Mouse (Mus musculus) midbrain, embryonic 15.5 days (tissue): ENCODE results near the gene Them7. TPM values are rescaled to one million over a fixed set of nuclear protein-coding genes. Genes with fewer than 3 reads are reported as not detected.
A peak's percentile ranks its signal among the peaks of the same experiment; 100 is the strongest.

Experiments
- ATAC-seq: fragments of 200-750 bp; cut with Nextera tagmentation; replicated peaks from 2 replicates; pipeline ENCODE4 v1.8.0; 2017; ENCODE audit warnings: moderate TSS enrichment
- H3K27ac ChIP-seq: fragments of 300-500 bp; sonication (generic); 2 replicates; pipeline ENCODE4 v1.5.1; 2015; ENCODE audit warnings: mild to moderate bottlenecking, inconsistent platforms
- H3K27me3 ChIP-seq: fragments of 300-500 bp; sonication (generic); replicated peaks from 2 replicates; pipeline ENCODE4 v1.6.1; 2015; ENCODE audit warnings: inconsistent platforms
- H3K36me3 ChIP-seq: fragments of 300-500 bp; sonication (generic); replicated peaks from 2 replicates; pipeline ENCODE4 v1.6.1; 2015; ENCODE audit warnings: inconsistent platforms
- H3K4me1 ChIP-seq: fragments of 300-500 bp; sonication (generic); 2 replicates; pipeline ENCODE4 v1.6.1; 2015; ENCODE audit warnings: inconsistent platforms
- H3K4me2 ChIP-seq: fragments of 300-500 bp; sonication (generic); 2 replicates; pipeline ENCODE4 v1.6.1; 2015; ENCODE audit warnings: inconsistent platforms, mild to moderate bottlenecking, moderate library complexity
- H3K4me3 ChIP-seq: fragments of 300-500 bp; sonication (generic); 2 replicates; pipeline ENCODE4 v1.5.1; 2015; ENCODE audit warnings: mild to moderate bottlenecking, inconsistent platforms
- H3K9ac ChIP-seq: fragments of 300-500 bp; sonication (generic); 2 replicates; pipeline ENCODE4 v1.6.1; 2015; ENCODE audit warnings: mild to moderate bottlenecking, inconsistent platforms
- H3K9me3 ChIP-seq: fragments of 300-500 bp; sonication (generic); 2 replicates; pipeline ENCODE4 v1.6.1; 2016; ENCODE audit warnings: inconsistent platforms
- WGBS: fragments of 180-500 bp; shearing (Covaris S2); methylation state at CpG from one replicate; pipeline ENCODE4 v1.1.7; 2015; ENCODE audit warnings: mixed read lengths; 5-methylcytosine and 5-hydroxymethylcytosine counted together
- polyA plus RNA-seq: library from polyadenylated mRNA; unstranded; fragments of >200 nt; fragmentation: Nextera tagmentation; extraction: Ambion mirVana; gene quantifications from 2 replicates; pipeline ENCODE4 v1.2.1, GENCODE M21; 2015

The Them7 gene
- polyA plus RNA-seq, 1 experiment from 2014 or later, result not detected

GRCm38 (mm10) chr2:105390653-105391413 lies 166.7 kb downstream of the Them7 start:
- ATAC-seq, result peak; percentile 80
- Histone ChIP-seq H3K9ac (no peak overlapping the region), H3K4me2 (no peak overlapping the region), H3K9me3 (no peaks in the 10 kb centered on the region), H3K4me3 (no peak overlapping the region), H3K27me3 (no peaks in the 10 kb centered on the region), H3K36me3 (no peaks in the 10 kb centered on the region), H3K4me1 (no peaks in the 10 kb centered on the region), H3K27ac (no peak overlapping the region)
- 65% methylated on average over 6 of the region's 6 CpGs for WGBS

- Histone ChIP-seq H3K36me3 (no peaks in the 10 kb centered on the region), H3K27me3 (no peaks in the 10 kb centered on the region), H3K27ac (no peak overlapping the region), H3K9me3 (no peaks in the 10 kb centered on the region), H3K4me1 (no peaks in the 10 kb centered on the region), H3K4me2 (no peak overlapping the region), H3K4me3 (no peak overlapping the region), H3K9ac (no peak overlapping the region)
- WGBS, result 74% methylated on average over 4 of the region's 4 CpGs
- ATAC-seq, result 0 out of 2 replicates have a peak, but pooled peaks have one; percentile 19
Observed at GRCm38 (mm10) chr2:105391414-105391784, 167.3 kb downstream of the Them7 start.

GRCm38 (mm10) chr2:105392514-105392913 lies 168.4 kb downstream of the Them7 start:
- Histone ChIP-seq H3K4me3 (no peak overlapping the region), H3K36me3 (no peaks in the 10 kb centered on the region), H3K4me2 (no peak overlapping the region), H3K4me1 (peaks cover 2% of the 10 kb centered on the region; the same call in 1 of the 2 replicates), H3K9me3 (no peaks in the 10 kb centered on the region), H3K27me3 (no peaks in the 10 kb centered on the region), H3K9ac (no peak overlapping the region), H3K27ac (no peak overlapping the region)
- no peak for ATAC-seq
- WGBS, result 76% methylated on average over 2 of the region's 2 CpGs

GRCm38 (mm10) chr2:105394375-105394774 lies 170.3 kb downstream of the Them7 start:
- 87% methylated on average over 4 of the region's 4 CpGs for WGBS
- Histone ChIP-seq H3K9me3 (no peaks in the 10 kb centered on the region), H3K36me3 (no peaks in the 10 kb centered on the region), H3K4me3 (no peak overlapping the region), H3K9ac (no peak overlapping the region), H3K27me3 (no peaks in the 10 kb centered on the region), H3K4me1 (peaks cover 17% of the 10 kb centered on the region), H3K4me2 (no peak overlapping the region), H3K27ac (no peak overlapping the region)
- ATAC-seq, result no peak

GRCm38 (mm10) chr2:105396066-105396465 lies 171.9 kb downstream of the Them7 start:
- Histone ChIP-seq H3K27ac (no peak overlapping the region), H3K9me3 (no peaks in the 10 kb centered on the region), H3K27me3 (peaks cover 1% of the 10 kb centered on the region; the same call in 1 of the 2 replicates), H3K36me3 (no peaks in the 10 kb centered on the region), H3K4me2 (no peak overlapping the region), H3K4me1 (peaks cover 23% of the 10 kb centered on the region), H3K9ac (no peak overlapping the region), H3K4me3 (no peak overlapping the region)
- WGBS, result 95% methylated on average over 9 of the region's 9 CpGs
- no peak for ATAC-seq

- H3K36me3 ChIP-seq, result no peaks in the 10 kb centered on the region
- H3K9ac ChIP-seq, result no peak overlapping the region
- no peak overlapping the region for H3K27ac ChIP-seq
- 21% methylated on average over 5 of the region's 5 CpGs for WGBS
- ATAC-seq, result no peak
- peak overlapping the region; percentile 66 for H3K4me3 ChIP-seq
- H3K4me2 ChIP-seq, result peak overlapping the region; percentile 98
- peaks cover 23% of the 10 kb centered on the region for H3K4me1 ChIP-seq
- no peaks in the 10 kb centered on the region for H3K9me3 ChIP-seq
- H3K27me3 ChIP-seq, result peaks cover 3% of the 10 kb centered on the region; the same call in 1 of the 2 replicates
Observed at GRCm38 (mm10) chr2:105397446-105398211, 173.5 kb downstream of the Them7 start.

- H3K27ac ChIP-seq, result peak overlapping the region; percentile 46
- peaks cover 3% of the 10 kb centered on the region; the same call in 1 of the 2 replicates for H3K27me3 ChIP-seq
- peak overlapping the region; percentile 69 for H3K9ac ChIP-seq
- peaks cover 23% of the 10 kb centered on the region for H3K4me1 ChIP-seq
- no peaks in the 10 kb centered on the region for H3K9me3 ChIP-seq
- peak overlapping the region; percentile 66 for H3K4me3 ChIP-seq
- ATAC-seq, result peak; percentile 55
- H3K36me3 ChIP-seq, result no peaks in the 10 kb centered on the region
- H3K4me2 ChIP-seq, result peak overlapping the region; percentile 98
- WGBS, result under 1% methylated on average over 31 of the region's 31 CpGs
Observed at GRCm38 (mm10) chr2:105398636-105399084, 174.5 kb downstream of the Them7 start.

GRCm38 (mm10) chr2:105399085-105399891 lies 175.2 kb downstream of the Them7 start, which contains the start of gene Rcn1:
TSS of gene Rcn1 (minus strand) at chr2:105399319.
- ATAC-seq, result peak; percentile 90
- H3K4me1 ChIP-seq, result peaks cover 23% of the 10 kb centered on the region
- H3K27ac ChIP-seq, result peak within 1 kb of the TSS; percentile 46
- peak within 1 kb of the TSS; percentile 66 for H3K4me3 ChIP-seq
- H3K4me2 ChIP-seq, result peak within 1 kb of the TSS; percentile 98
- no peaks in the 10 kb centered on the region for H3K36me3 ChIP-seq
- peaks cover 3% of the 10 kb centered on the region; the same call in 1 of the 2 replicates for H3K27me3 ChIP-seq
- peak within 1 kb of the TSS; percentile 69 for H3K9ac ChIP-seq
- H3K9me3 ChIP-seq, result no peaks in the 10 kb centered on the region
- WGBS, result under 1% methylated on average over 53 of the region's 57 CpGs

- no peak overlapping the region for H3K9ac ChIP-seq
- H3K4me2 ChIP-seq, result no peak overlapping the region
- no peak overlapping the region for H3K27ac ChIP-seq
- no peak for ATAC-seq
- H3K27me3 ChIP-seq, result peaks cover 3% of the 10 kb centered on the region; the same call in 1 of the 2 replicates
- H3K4me1 ChIP-seq, result peaks cover 23% of the 10 kb centered on the region
- no peaks in the 10 kb centered on the region for H3K9me3 ChIP-seq
- 93% methylated on average over 4 of the region's 4 CpGs for WGBS
- H3K36me3 ChIP-seq, result no peaks in the 10 kb centered on the region
- H3K4me3 ChIP-seq, result no peak overlapping the region
Observed at GRCm38 (mm10) chr2:105400558-105400957, 176.4 kb downstream of the Them7 start.

GRCm38 (mm10) chr2:105402180-105402579 lies 178.1 kb downstream of the Them7 start:
- Histone ChIP-seq H3K27me3 (peaks cover 3% of the 10 kb centered on the region; the same call in 1 of the 2 replicates), H3K27ac (no peak overlapping the region), H3K4me3 (no peak overlapping the region), H3K9me3 (no peaks in the 10 kb centered on the region), H3K36me3 (no peaks in the 10 kb centered on the region), H3K9ac (no peak overlapping the region), H3K4me2 (no peak overlapping the region), H3K4me1 (peaks cover 23% of the 10 kb centered on the region)
- 90% methylated on average over 2 of the region's 2 CpGs for WGBS
- no peak for ATAC-seq

GRCm38 (mm10) chr2:105408511-105408910 lies 184.4 kb downstream of the Them7 start:
- 0 out of 2 replicates have a peak, but pooled peaks have one; percentile 45 for ATAC-seq
- WGBS, result 77% methylated on average over 4 of the region's 4 CpGs
- no peaks in the 10 kb centered on the region for H3K27me3 ChIP-seq
- no peaks in the 10 kb centered on the region for H3K4me1 ChIP-seq
- H3K9me3 ChIP-seq, result no peaks in the 10 kb centered on the region
- no peak overlapping the region for H3K27ac ChIP-seq
- H3K9ac ChIP-seq, result no peak overlapping the region
- H3K36me3 ChIP-seq, result no peaks in the 10 kb centered on the region
- H3K4me2 ChIP-seq, result no peak overlapping the region
- no peak overlapping the region for H3K4me3 ChIP-seq

GRCm38 (mm10) chr2:105409253-105409652 lies 185.1 kb downstream of the Them7 start:
- no peaks in the 10 kb centered on the region for H3K4me1 ChIP-seq
- 100% methylated on average over 1 of the region's 1 CpGs for WGBS
- H3K9me3 ChIP-seq, result no peaks in the 10 kb centered on the region
- no peak overlapping the region for H3K4me3 ChIP-seq
- no peak for ATAC-seq
- H3K9ac ChIP-seq, result no peak overlapping the region
- H3K27ac ChIP-seq, result no peak overlapping the region
- no peaks in the 10 kb centered on the region for H3K27me3 ChIP-seq
- H3K36me3 ChIP-seq, result no peaks in the 10 kb centered on the region
- no peak overlapping the region for H3K4me2 ChIP-seq
